Mouse (Mus musculus) C2C12 (cell line): ENCODE measurements around the gene Asah2. TPM values are rescaled to one million over a fixed set of nuclear protein-coding genes. Genes with fewer than 3 reads are reported as not detected.

Source experiments
- H3K27me3 ChIP-seq: one replicate; pipeline ENCODE4 v1.6.1; 2011; ENCODE audit not compliant: control insufficient read depth, insufficient read depth, insufficient read length
- H3K36me3 ChIP-seq: one replicate; pipeline ENCODE4 v1.6.1; 2011; ENCODE audit not compliant: control insufficient read depth, insufficient read depth
- H3K4me3 ChIP-seq: one replicate; pipeline ENCODE4 v1.5.1; 2011; ENCODE audit warnings: mild to moderate bottlenecking, control low read depth; ENCODE audit not compliant: poor library complexity, insufficient read depth, severe bottlenecking
- H3K79me2 ChIP-seq: one replicate; pipeline ENCODE4 v1.6.1; 2011; ENCODE audit not compliant: control insufficient read depth, insufficient read depth
- H3K79me3 ChIP-seq: one replicate; pipeline ENCODE4 v1.6.1; 2011; ENCODE audit warnings: low read depth, control low read depth
- H3ac ChIP-seq: one replicate; pipeline ENCODE3; 2011; ENCODE audit warnings: low read depth; ENCODE audit not compliant: control insufficient read depth, insufficient read length
- CEBPB ChIP-seq: IDR thresholded peaks from one replicate; pipeline ENCODE4 v1.6.1; 2011; ENCODE audit warnings: low read depth, mild to moderate bottlenecking, control low read depth, moderate library complexity
- CTCF ChIP-seq: IDR thresholded peaks from one replicate; pipeline ENCODE4 v1.5.1; 2011; ENCODE audit not compliant: control insufficient read depth, insufficient read depth, insufficient read length
- FOSL1 ChIP-seq: IDR thresholded peaks from one replicate; pipeline ENCODE4 v1.8.0; 2011; ENCODE audit warnings: mild to moderate bottlenecking, low read length; ENCODE audit not compliant: poor library complexity, insufficient read depth, severe bottlenecking
- MAX ChIP-seq: IDR thresholded peaks from one replicate; pipeline ENCODE4 v1.6.1; 2011; ENCODE audit warnings: mild to moderate bottlenecking, control low read depth
- MYOD1 ChIP-seq: IDR thresholded peaks from one replicate; pipeline ENCODE4 v1.6.1; 2011; ENCODE audit warnings: low read depth; ENCODE audit not compliant: control insufficient read depth, insufficient read length
- MYOG ChIP-seq: IDR thresholded peaks from one replicate; pipeline ENCODE4 v1.6.1; 2011; ENCODE audit not compliant: control insufficient read depth, insufficient read length; ENCODE audit errors: extremely low read depth
- USF1 ChIP-seq: IDR thresholded peaks from one replicate; pipeline ENCODE4 v1.6.1; 2011; ENCODE audit warnings: low read depth, mild to moderate bottlenecking, control low read depth, moderate library complexity
- long read RNA-seq, 2 experiments: library from polyadenylated mRNA; unstranded; transcript quantifications; one replicate each; pipeline ENCODE4 v2.0.0; 2019 to 2020
- polyA plus RNA-seq: library from polyadenylated mRNA; unstranded; fragments of >200 nt; fragmentation: generic; extraction: Trizol; gene quantifications from one replicate; pipeline ENCODE4 v1.2.1, GENCODE M21; 2012; ENCODE audit warnings: missing spikeins

The Asah2 gene
- 0.61 TPM for polyA plus RNA-seq
- long read RNA-seq, experiment 1, partial matches to known transcripts, result 0 of 2 reads
- long read RNA-seq, experiment 1, other reads (novel, unspliced or antisense), result 2 of 2 reads
- long read RNA-seq, experiment 2, full-length matches to known transcripts, result 1 of 2 reads
- long read RNA-seq, experiment 2, partial matches to known transcripts, result 0 of 2 reads
- long read RNA-seq, experiment 2, other reads (novel, unspliced or antisense), result 1 of 2 reads

DNA sequence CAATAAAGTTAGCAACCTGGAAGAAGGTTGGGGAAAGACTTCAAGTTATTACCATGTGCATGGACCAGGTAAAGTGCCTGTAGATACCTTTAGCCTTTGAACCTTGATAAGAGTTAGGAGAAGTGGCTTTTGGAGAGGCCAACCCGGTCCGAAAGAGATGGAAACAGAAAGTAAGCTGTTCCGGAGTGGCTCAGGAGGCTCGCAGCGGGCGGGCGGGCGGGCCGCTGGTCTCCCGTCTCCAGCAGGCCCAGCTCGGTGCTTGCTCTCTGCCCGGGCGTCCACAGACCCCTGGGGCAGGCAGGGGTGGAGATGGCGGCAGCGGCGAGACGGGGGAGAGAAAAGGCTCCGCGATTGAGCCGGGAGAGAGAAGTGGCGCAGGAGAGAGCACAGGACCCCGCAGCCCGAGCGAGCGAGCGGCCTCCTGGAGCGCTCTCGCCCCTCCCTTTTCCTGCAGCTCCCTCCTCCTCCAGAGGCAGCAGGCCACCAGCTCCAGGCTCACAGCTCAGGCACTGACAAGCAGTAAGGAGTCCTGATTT is at the start of gene Asah2:
TSS of gene Asah2 (minus strand) at position 441 of the 536 bp plus-strand sequence.
- H3K27me3 ChIP-seq, result no peaks in the 10 kb centered on the region
- no peaks in the 10 kb centered on the region for H3K79me2 ChIP-seq
- no peaks in the 10 kb centered on the region for H3K79me3 ChIP-seq
- H3K4me3 ChIP-seq, result peak within 1 kb of the TSS; percentile 36
- TF ChIP-seq MYOD1 (no peak), MYOG (no peak)
- peak within 1 kb of the TSS; percentile 92 for H3ac ChIP-seq
- H3K36me3 ChIP-seq, result no peaks in the 10 kb centered on the region

GRCm38 (mm10) chr19:32157045-32157444 is 49.0 kb upstream of the Asah2 start:
- H3K27me3 ChIP-seq, result no peaks in the 10 kb centered on the region
- H3K79me3 ChIP-seq, result peaks cover 10% of the 10 kb centered on the region
- H3ac ChIP-seq, result no peak overlapping the region
- TF ChIP-seq USF1 (no peak), CTCF (no peak), CEBPB (no peak), MAX (no peak), MYOD1 (no peak), MYOG (no peak), FOSL1 (no peak)
- H3K79me2 ChIP-seq, result peaks cover 41% of the 10 kb centered on the region
- H3K4me3 ChIP-seq, result no peak overlapping the region
- H3K36me3 ChIP-seq, result peaks cover 41% of the 10 kb centered on the region

DNA sequence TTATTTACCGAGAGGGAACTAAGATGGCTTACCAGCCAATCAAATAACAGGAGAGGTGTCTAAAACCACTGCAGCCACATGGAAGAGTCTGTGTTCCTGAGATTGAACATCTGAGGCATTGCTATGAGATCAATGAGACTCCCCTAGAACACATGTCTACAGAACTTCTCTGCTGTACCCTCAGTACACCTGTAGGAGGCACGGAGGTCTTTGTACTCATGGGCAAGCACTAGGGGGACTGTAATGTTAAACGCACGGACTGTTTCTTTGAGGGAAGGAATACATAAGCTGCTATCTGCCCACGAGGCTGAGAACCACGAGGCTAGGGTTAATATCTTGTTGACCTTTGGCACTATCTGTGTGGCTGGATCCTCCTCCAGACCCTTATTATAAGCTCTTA is 44.5 kb upstream of the Asah2 start:
- H3K79me2 ChIP-seq, result peaks cover 33% of the 10 kb centered on the region
- H3K27me3 ChIP-seq, result no peaks in the 10 kb centered on the region
- TF ChIP-seq MYOG, result no peak
- no peak for TF ChIP-seq MAX
- no peak for TF ChIP-seq MYOD1
- TF ChIP-seq CTCF, result no peak
- no peak for TF ChIP-seq USF1
- no peak for TF ChIP-seq CEBPB
- no peak for TF ChIP-seq FOSL1
- H3K36me3 ChIP-seq, result peaks cover 12% of the 10 kb centered on the region
- no peak overlapping the region for H3K4me3 ChIP-seq
- no peak overlapping the region for H3ac ChIP-seq
- H3K79me3 ChIP-seq, result peaks cover 11% of the 10 kb centered on the region

DNA sequence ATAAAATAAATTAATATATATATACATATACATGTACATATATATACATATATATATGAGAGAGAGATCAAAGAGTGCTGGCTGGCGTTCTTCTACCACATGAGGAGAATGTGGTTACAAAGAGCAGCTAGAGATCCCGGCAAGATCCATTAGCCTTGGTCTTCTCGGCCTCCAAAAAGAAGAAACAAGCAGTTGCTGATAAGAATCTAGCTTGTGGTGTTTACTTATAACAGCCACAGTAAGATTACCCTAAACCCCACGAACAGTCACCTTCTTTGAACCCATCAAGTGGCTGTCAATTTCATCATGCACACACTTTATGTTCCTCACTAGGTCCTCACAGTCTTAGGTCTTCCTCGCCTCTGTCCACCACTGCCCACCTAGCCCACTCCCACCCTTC is 40.7 kb upstream of the Asah2 start:
- Histone ChIP-seq H3K27me3 (no peaks in the 10 kb centered on the region), H3K4me3 (no peak overlapping the region), H3ac (no peak overlapping the region), H3K36me3 (peaks cover 4% of the 10 kb centered on the region), H3K79me3 (peaks cover 10% of the 10 kb centered on the region), H3K79me2 (peaks cover 27% of the 10 kb centered on the region)
- TF ChIP-seq CTCF, result no peak
- no peak for TF ChIP-seq MAX
- no peak for TF ChIP-seq FOSL1
- TF ChIP-seq MYOD1, result no peak
- TF ChIP-seq USF1, result no peak
- no peak for TF ChIP-seq CEBPB
- no peak for TF ChIP-seq MYOG

DNA sequence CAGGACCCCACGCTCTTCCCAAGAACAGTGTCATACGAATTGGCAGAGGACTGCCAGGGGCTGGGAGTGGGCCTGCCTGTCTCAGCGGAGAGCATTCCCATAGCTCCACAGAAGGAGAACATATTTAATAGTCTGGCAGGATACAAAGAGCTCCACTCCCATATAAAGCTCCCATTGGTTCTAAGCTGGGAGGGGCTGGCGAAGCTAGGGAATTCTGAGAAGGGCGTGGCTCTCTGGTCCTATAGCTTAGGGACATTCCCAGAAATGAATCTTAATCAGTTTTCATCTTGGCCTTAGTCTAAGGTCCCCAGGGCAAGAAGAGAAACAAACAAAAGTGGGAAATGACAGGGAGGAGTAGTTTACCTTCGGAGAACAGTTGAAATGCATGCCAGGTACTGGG is 34.4 kb upstream of the Asah2 start:
- no peaks in the 10 kb centered on the region for H3K79me3 ChIP-seq
- TF ChIP-seq CTCF (no peak), MYOG (no peak), MYOD1 (no peak), MAX (no peak), FOSL1 (no peak)
- H3ac ChIP-seq, result no peak overlapping the region
- H3K79me2 ChIP-seq, result peaks cover 6% of the 10 kb centered on the region
- H3K36me3 ChIP-seq, result peaks cover 20% of the 10 kb centered on the region
- no peak overlapping the region for H3K4me3 ChIP-seq
- H3K27me3 ChIP-seq, result no peaks in the 10 kb centered on the region
